Mouse (Mus musculus) right cerebral cortex, postnatal 10 days (tissue): ENCODE data around the gene Ccr8.
"Not testable (repeated sequence)": the region's sequence is repeated elsewhere in the genome, so short reads cannot be mapped to it uniquely, and the experiment has no call there.

Source experiments
- DNase-seq, 2 experiments: peaks; one replicate each; pipeline ENCODE4 v3.0.0; 2021; ENCODE audit warnings: low spot score in 2 of 2

Ccr8 gene

DNA sequence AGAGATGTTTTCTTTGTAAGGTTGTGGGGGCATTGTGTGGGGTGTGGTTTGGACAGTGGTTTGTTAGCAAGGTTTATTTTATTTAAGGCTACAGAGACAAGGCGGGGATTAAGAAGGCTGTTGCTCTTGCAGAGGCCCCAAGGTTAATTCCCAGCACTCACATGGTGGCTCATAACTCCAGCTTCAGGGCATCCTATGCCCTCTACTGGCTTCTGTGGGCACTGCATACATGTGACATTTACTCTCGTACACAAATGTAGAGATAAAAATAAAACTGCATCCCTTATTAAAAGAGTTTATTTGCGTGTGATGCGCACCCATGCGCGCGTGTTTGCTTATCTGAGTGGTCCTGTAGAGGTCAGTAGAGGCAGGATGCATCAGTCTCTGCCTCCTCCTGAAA, 2.8 kb upstream of the Ccr8 start:
- DNase-seq: no peak

DNA sequence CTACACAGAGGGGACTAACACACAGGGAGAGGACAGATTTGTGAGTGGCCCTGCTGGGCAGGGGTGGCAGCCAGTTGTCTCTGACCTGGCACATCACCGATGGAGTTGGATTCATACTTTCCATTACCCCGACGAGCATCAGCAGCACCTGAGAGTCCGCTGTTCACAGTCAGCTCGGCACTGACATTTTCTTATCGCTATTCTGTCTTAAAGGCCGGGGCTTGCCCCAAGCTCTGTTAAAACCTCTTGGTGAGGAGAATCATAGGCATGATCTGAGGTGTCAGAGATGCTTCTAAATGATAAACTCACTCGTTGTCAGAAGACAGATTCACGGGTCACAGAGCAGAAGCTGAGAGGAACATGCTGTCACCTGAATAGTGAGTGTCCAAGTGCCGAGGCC, 828 bp upstream of the Ccr8 start:
- no peak for DNase-seq

DNA sequence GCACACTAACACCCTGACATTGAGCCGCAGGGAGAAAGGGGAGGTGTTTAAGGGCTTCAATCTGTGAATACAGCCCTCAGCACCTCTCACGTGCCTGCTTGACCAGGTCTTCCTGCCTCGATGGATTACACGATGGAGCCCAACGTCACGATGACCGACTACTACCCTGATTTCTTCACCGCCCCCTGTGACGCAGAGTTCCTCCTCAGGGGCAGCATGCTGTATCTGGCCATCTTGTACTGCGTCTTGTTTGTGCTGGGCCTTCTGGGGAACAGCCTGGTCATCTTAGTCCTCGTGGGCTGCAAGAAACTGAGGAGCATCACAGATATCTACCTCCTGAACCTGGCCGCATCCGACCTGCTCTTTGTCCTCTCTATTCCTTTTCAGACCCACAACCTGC, 1.8 kb downstream of the Ccr8 start:
- no peak for DNase-seq

DNA sequence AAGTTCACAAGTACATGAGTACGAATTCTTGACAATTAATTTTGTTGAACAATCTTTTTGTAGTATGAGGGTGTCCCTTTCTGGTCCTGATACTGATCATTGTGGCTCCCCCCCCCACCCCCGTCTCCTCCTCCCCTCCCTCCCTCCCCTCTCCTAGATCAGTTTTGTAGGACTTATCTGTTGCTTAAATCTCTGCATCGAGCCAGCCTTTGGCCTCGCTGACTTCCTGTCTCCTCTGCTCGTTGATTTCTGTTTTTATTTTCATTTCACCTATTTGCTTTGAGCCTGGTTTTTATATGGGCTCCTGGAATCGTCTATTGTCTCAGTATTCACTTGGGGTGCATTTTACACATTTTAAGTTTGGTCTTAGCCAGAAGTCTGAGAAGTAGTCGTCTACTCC, 4.0 kb downstream of the Ccr8 start:
- no peak for DNase-seq

DNA sequence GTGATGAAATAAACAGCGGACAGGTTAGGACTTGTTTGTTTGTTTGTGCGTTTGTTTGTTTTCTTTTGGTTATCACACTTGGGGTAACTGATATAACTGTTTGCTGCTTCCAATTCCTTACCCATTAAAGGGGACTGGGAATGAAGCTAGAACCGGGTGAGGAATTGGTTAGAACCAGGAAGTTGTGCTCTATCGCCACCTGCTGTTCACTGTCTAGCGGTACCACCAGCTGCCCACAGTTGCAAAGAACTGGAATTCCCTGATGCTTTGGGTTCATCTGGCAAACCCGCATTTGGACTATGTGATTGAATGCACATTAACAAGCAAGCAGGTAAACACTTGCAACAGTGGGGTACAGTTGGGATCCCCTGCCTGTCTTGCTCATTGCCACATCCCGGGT, 6.8 kb downstream of the Ccr8 start:
- DNase-seq: peak; percentile 73 to 84

DNA sequence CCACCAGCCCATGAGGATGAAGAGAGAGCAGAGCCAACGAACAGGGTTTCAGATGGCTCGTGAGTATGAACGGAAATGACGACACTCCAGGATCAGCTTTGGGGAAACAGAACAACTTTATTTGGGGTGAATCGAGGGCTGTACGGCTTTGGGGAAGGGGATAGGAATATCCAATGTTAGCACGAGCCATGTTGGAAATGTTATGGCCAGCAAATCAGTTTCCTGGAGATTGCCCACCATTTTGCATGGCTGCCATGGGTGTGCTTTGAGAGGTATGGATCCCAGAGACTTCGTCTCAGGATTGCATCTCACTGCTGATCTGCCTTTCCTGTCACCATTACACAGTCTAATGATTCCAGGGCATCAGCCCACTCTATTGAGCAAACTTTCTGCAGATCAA, 7.4 kb downstream of the Ccr8 start:
- no peak for DNase-seq

DNA sequence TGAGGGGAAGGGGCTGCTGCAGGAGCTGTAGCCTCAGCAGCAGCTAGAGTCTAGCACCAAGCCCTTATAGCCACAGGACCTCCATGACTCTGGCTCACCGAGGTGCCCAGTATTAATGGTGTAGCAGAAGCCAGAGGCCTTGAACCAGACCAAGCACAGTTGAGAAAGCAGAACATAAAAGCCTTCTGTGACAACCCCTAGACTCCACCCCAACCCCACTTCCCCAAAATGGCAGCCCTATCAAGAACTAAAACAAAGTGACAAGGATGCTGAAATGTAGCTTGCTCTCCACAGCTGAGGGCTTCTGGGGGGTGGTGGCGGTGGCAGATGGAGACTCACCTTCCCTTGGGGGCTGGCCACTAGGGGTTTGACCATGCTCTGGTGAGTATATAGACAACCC, 9.3 kb downstream of the Ccr8 start:
- DNase-seq: no peak

DNA sequence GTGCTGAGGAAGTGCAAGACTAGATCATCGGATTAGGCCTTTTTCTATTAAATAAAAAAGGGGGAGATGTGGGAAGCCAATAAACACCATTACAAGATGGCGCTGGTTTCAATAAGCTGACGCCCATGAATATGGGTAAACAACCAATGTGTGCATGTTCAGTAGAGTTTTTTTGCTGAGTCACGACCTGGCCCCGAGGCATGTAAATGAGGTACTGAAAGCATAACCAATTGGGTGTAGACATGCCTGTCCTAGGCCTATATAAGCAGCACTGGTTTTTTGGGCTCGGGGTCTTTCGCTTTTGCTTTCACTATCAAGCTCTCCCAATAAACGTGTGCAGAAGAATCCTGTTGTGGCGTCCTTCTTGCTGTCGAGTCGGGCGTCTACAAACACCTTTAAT, 17.0 kb downstream of the Ccr8 start:
- DNase-seq: not testable (repeated sequence)

DNA sequence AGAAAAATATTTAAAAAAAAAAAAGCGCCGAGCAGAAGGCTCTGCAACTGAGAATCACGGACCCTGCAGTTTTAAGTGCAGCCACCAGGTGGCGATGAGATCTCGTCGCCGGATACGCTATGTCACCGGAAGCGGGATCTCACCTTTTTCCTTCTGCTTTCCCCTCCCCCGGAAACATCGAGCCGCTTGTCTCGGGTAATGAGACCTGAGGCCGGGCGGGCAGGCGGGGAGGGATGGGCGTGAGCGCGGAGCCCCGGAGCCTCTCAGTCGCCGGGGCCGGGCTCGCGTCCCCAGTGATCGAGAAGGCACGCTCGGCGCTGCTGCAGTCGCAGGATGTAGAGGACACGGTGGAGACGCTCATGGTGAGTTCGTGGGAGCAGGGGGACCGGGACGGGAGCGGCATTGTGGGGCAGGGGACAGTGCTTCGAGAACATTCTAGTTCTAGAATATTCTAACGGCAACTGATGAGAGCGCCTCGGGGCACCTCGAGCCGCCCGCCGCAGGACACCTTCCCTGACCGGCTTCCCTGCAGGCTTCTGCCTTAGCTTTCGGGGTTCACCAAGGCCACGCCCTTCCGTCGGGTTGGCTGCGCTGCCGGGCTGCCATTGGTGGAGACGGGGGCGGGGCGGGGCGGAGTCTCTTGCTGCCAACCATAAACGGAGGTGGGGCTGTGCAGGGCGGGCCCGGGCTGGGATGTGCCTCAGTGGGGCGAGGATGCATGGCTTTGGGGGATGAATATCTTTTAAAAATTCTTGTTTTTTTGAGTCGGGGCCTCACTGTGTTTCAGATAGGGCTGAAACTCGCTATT, 18.5 kb downstream of the Ccr8 start, which contains the start of gene Slc25a38:
Gene Slc25a38 (plus strand): TSS at position 164 of the 808 bp plus-strand sequence.
- DNase-seq: peak; percentile 98

DNA sequence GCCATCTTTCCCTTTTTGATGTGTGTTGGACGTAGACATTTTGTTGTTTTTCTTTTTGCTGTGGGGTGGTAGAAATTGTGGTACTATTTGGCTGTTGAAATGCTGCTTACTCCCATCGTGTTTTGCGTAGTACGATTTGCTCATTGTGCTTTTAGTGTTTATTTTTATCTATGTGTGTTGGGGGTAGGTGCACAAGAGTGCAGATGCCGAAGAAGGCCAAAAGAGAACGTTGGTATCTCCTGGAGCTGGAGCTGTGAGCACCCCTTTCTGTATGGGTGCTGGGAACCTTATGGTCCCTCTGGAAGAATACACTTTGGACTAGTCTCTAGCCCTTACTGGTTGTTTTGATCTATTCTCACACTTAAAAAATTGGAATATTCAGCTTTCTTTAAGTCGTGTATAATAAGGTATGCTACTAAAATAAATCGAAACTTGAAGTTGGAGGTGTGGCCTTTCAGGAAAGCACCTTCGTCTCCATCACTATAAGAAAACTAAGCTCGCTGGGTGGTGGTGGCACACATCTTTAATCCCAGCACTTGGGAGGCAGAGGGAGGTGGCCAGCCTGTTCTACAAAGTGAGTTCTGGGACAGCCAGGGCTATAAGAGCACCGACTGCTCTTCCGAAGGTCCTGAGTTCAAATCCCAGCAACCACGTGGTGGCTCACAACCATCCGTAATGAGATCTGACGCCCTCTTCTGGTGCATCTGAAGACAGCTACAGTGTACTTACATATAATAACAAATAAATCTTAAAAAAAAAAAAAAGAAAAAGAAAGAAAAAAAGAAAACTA, 19.4 kb downstream of the Ccr8 start:
- DNase-seq: no peak

DNA sequence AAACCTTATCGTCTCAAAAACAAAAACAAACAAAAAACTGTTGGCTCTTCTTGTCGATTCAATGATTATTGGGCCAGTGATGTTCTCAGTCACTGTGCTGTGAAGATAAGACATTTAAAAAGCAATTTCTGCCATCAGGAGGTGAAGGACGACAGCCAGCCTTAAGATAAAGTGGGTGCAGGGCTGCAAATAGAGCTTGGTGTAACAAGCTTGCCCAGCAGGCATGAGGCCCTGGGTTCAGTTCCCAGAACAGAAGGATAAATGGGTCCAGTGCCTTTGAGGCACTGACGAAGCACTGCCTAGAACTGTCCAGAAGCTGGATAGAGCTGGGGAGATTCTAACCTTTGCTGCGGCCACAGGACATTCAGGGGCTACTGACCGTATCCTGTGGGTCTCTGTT, 20.6 kb downstream of the Ccr8 start:
- no peak for DNase-seq

DNA sequence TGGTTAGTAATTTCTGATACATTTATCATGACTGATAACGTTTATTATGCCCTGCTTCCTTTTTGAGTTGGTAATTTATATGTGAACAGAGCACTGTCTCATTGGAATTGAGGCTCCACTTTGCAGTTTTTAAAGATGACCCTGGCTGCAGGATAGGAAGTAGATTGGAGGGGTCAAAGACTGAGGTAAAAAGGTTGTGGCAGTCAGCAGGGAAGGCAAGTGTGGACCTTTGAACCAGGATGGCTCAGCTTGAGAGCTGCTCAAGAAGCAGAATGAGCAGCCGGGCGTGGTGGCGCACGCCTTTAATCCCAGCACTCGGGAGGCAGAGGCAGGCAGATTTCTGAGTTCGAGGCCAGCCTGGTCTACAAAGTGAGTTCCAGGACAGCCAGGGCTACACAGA, 21.5 kb downstream of the Ccr8 start:
- DNase-seq: no peak

DNA sequence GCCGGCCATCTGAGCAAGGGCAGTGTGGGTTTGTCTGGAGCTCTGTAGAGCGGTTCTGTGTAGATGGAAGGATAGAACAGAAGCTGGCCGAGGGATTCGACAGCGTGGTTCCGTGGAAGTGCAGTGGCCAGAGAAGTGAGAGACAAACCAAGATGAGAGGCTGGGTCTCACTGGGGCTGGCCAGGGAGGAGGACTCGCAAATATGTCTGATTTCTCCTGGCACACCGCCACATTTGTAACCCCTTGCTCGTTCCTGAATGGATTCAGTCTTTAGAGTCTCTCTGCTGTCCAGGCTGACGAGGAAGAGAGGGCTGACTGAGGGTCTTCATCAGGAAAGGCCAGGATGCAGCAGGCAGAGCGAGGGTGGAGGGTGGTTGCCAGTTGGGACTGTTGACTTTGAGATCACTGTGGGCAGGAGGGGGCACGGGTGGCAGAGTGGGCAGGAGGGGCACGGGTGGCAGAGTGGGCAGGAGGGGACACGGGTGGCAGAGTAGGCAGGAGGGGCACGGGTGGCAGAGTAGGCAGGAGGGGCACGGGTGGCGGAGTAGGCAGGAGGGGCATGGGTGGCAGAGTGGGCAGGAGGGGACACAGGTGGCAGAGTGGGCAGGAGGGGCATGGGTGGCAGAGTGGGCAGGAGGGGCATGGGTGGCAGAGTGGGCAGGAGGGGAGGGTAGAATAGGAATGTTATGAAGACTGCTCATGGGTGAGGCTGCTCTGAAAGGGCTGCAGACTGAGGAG, 22.3 kb downstream of the Ccr8 start:
- DNase-seq: peak in 1 of 2 experiments; percentile 27

DNA sequence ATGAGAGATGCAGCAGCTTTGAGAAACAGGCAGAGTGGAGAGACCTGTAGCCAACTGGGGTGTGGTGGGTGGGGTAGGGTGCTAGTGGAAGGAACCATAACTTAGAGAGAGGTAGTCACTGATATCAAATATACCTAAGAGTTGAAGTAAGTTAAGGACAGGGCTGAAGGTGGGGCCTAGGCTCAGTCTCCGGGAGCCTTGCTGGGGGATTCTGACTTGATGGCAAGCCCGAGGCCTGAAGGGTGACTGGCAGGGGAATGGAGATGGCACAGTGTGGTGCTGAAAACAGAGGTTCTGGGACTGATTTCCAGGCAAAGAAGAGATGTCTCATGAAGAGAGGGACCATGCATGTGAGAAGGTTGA, 22.9 kb downstream of the Ccr8 start:
- no peak for DNase-seq

DNA sequence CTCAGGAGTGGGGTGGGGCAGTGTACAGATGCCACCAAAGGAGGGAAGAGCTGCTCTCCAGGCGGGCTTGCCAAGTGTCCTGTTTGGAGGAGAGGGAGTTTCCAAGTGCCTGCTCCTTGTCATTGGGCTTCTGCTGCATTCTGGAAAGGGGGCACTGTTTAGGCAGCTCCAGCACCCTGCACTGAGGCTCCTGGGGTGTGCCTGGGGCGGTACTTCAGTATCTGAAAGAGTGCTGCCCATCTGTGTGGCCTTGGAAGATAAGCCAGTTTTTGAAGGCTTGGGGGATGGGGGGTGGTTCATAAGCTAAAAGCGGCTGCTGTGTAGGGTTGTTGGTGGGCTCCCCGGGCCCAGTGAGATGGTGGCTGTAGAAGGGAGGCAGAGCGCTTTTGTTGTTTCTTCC, 23.7 kb downstream of the Ccr8 start:
- no peak for DNase-seq

DNA sequence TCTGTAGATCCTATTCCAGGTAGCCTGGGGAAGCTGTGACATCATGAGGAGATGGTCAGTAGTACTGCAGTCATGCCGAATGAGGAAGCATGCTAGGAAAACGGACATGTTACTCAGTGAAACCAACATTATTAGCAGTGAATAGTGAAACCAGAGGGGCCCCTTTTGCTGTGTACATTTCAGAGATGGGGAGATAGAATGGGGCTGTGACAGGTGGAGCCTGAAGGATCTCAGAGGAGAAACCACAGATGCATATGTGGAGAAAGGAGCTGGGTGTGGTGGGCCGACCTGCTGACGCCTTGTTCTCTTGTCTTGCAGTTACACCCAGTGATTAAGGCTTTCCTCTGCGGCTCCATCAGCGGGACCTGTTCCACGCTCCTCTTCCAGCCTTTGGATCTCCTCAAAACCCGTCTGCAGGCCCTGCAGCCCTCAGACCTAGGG, 24.3 kb downstream of the Ccr8 start:
- DNase-seq: no peak

DNA sequence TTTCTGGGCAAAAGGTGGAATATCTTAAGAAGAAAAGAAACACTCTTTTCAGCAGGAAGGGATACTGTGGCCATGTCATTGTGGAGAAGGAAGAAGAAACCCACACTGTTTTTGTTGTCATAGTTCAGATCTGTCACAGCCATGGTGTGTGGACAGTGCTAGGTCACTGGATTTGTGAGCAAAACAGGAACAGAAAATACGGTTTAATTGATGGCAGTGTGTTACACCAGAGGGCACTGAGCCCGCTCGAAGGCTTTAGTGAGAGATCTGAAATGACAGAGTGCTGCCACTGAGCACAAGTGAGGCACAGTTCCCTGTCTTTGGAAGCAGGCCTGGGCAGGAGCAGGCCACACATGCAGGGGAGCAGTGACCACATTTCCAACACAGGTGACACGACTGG, 26.3 kb downstream of the Ccr8 start:
- DNase-seq: no peak

DNA sequence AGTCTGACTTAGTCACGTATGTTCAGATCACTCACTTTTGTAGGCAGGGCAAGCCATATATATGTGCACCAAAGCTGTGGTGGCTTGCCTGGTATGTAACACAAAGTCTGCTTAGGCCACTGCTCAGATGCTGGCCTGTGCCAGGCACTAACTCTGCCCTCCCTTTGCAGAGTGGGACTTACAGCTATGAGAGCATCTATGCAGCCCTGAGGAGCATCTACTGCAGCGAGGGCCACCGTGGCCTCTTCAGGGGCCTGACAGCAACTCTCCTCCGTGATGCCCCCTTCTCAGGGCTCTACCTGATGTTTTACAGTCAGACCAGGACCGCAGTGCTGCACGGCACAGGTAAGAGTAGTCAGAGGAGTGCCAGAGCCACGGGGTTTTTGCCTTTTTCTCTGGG, 28.6 kb downstream of the Ccr8 start:
- no peak for DNase-seq

DNA sequence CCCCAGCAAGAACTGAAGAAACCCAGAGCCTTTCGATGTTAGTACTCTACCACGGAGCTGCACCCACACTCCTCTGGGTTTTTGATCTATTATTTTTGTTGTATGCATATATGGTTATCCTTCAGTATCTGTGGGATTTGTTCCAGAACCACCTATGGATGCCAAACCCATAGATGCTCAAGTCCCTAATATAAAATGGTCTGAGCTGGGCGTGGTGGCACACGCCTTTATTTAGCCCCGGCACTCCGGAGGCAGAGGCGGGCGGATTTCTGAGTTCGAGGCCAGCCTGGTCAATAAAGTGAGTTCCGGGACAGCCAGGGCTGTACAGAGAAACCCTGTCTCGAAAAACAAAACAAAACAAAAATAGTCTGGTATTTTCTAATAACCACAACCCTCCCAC, 35.0 kb downstream of the Ccr8 start:
- no peak for DNase-seq

DNA sequence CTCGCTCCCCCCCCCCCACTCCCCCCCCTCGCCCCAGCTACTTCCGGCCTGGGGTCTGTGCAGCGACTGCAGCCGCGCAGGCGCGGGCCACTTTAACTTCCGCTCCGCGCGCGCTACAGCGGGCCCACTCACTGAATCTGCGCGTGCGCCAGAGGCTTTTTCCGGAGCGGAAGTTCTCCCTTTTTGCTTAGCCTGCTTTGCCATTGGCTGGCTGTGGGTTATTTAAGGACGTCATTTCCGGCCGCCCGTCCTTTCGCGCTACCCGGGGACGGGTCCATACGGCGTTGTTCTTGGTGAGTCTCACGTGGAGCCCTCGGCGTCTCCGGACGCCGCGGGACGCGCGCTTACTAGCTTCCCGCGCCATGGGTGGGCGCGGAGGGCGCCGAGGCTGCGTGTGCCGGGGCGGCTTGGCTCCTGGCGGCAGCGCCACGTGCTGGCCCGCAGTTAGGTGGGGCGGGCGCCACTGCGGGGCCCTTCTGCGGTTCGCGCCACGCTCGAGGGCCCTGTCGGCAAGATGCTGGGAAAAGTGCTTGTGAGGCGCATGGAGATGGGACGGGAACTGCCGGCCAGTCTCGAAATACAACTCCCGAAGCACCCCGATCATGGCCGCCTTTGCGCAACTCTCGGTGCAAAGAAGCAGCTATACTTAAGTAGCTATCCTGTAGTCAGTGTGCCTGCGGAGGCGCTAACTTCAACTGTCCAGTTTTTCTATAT, 35.8 kb downstream of the Ccr8 start, which contains the start of gene Rpsa:
Gene Rpsa (plus strand): TSS at position 152 of the 714 bp plus-strand sequence.
- peak; percentile 98 to 99 for DNase-seq

DNA sequence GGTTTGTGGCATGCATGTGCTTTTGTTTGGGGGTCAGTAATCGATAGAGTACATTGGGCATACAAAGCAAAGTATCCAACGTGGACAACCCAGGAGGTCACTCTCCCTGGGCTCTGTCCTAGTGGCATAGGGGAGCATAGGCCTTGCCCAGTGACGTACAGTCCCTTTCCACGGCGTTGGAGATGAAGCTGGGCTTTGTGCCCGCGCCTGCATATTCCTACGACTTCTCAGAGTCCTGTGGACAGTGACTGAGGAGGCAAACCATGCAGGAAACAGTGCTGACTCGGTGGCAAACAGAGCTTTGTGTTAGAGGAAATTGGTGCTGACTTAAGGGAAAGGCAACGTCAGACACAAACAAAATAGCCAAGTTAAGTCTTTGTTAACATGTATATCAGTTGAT, 37.4 kb downstream of the Ccr8 start:
- DNase-seq: no peak

DNA sequence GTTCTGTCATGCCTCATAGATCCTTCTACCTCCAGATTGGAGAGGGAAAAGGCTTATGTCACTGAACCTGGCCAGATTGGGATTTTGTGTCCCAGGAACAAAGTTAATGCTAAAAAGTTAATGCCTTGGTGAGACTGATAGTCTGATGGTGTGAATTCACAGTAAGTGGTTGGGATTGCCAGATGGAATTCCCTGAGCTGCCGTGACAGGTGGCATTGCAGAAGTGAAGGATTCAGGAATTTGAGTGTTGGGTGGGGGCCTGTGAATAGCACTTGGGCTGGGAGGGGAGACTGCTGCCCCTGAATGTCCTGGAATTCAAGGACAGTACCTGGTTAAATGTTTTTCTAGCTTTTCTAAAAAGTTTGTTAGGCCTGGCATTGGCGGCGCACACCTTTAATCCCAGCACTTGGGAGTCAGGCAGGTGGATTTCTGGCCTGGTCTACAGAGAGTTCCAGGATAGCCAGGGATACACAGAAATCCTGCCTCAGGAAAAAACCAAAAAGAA, 39.9 kb downstream of the Ccr8 start:
- no peak for DNase-seq
